Mouse (Mus musculus): ENCODE measurements around the gene Hs3st1. TPM values are rescaled to one million over a fixed set of nuclear protein-coding genes. Genes with fewer than 3 reads are reported as not detected.

The Hs3st1 gene
- polyA plus RNA-seq, 1 experiment from 2014 or later: 0.30 TPM

DNA sequence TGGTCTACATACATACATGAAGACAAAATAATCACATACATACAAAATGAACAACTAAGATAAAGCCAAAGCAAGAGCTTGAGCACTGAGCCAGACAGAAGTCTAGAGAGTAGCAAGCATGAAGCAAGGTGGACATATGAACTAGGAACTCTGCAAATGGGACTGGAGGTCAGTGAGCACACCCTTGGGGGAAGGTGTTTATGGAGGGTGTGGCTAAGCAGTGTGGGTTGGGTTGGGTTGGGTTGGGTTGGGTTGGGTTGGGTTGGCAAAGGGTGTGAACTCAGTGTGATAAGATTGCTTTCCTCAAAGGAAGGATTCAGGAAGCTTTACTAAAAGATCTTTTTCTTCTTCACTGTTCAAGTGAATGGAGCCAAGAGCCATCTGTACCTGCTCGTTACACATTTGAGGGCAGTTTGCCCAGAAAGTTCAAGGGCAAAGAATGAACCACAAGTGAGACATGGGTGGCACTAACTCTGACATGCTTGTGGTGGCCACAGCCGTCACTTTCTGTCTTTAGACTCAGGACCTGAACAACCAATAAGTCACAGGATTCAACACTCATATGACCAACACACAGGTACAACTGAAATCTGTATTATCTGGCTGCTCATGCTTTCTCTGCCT is 137.8 kb downstream of the Hs3st1 start:
- Histone ChIP-seq H3K9me3 (replicated peaks) (no peaks in the 10 kb centered on the region), H3K27ac (no peak overlapping the region), H3K36me3 (no peaks in the 10 kb centered on the region), H3K27me3 (no peaks in the 10 kb centered on the region), H3K4me3 (replicated peaks) (no peak overlapping the region), H3K4me1 (replicated peaks) (no peaks in the 10 kb centered on the region), H3K9ac (no peak overlapping the region), H3K4me2 (no peak overlapping the region)
- ATAC-seq (ENCODE audit: low read depth) (no peak), DNase-seq (no peak)
- WGBS (ENCODE audit: insufficient replicate concordance): 66% methylated on average over 2 of the region's 2 CpGs

DNA sequence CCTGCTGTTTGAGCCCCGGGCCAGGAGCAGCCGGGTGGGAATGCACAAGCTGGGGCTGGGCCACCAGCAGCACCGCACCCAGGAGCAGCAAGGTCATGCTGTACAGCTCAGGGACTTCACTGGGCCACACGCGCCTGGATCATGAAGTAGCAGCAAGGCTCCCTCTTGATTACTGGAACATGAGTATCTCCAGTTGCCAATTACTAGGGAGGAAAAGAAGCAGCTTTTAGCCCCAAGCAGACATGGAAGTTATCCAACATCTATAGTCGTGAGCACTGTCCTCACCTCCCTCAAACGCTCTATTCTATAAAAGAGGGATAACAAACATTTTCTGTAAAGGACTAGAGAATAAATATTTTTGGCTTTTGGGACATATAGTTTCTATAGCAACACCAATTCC is 140.1 kb downstream of the Hs3st1 start:
- H3K9me3 ChIP-seq (replicated peaks): no peaks in the 10 kb centered on the region
- H3K36me3 ChIP-seq: no peaks in the 10 kb centered on the region
- no peak overlapping the region for H3K4me3 ChIP-seq (replicated peaks)
- H3K27me3 ChIP-seq: no peaks in the 10 kb centered on the region
- DNase-seq: no peak
- ATAC-seq (ENCODE audit: low read depth): no peak
- 77% methylated on average over 7 of the region's 7 CpGs for WGBS (ENCODE audit: insufficient replicate concordance)
- no peaks in the 10 kb centered on the region for H3K4me1 ChIP-seq (replicated peaks)
- H3K27ac ChIP-seq: no peak overlapping the region
- no peak overlapping the region for H3K4me2 ChIP-seq
- H3K9ac ChIP-seq: no peak overlapping the region

DNA sequence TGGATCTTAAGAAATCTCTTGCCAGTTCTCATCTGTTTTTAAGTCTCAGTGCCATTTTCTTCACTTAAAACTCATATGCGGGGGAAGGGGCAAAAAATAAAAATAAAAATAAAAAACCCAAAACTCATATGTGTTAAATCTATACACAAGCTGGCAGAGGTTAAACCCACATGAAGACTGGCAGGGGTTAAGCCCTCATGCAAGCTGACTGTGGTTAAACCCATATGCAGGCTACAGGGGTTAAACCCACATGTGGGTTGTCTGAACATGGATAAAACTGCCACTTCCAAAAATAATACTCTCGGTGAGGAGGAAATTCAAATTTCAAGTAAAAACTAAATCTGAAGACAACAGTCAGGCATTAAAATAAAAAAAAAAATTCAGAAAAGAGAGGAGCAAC is 141.7 kb downstream of the Hs3st1 start:
- Histone ChIP-seq H3K4me3 (replicated peaks) (no peak overlapping the region), H3K4me1 (replicated peaks) (no peaks in the 10 kb centered on the region), H3K36me3 (no peaks in the 10 kb centered on the region), H3K27me3 (no peaks in the 10 kb centered on the region), H3K4me2 (no peak overlapping the region), H3K9ac (no peak overlapping the region), H3K9me3 (replicated peaks) (no peaks in the 10 kb centered on the region), H3K27ac (no peak overlapping the region)
- ATAC-seq (ENCODE audit: low read depth): no peak
- 66% methylated on average over 2 of the region's 2 CpGs for WGBS (ENCODE audit: insufficient replicate concordance)
- no peak for DNase-seq

DNA sequence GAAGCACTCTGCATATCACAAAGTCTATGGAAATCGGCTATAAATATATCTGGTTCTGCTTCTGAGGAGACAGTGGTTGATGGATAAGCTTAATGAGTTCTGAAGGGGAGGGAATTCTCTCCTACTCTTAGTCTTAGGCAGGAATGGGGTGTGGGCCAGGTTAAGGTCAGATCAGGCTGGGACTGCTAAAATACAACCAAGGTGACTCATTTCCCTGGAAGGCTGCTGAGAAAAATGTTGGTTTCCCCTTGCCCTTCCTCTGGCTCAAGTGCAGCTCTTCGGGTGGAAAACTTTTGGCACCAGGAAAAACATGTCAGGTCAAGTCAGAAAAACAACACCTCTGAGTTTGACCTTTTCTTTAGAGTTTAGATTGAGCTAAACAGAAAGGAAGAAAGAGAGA is 143.0 kb downstream of the Hs3st1 start:
- DNase-seq: no peak
- Histone ChIP-seq H3K36me3 (no peaks in the 10 kb centered on the region), H3K4me3 (replicated peaks) (no peak overlapping the region), H3K9me3 (replicated peaks) (no peaks in the 10 kb centered on the region), H3K27ac (no peak overlapping the region), H3K27me3 (no peaks in the 10 kb centered on the region), H3K4me2 (no peak overlapping the region), H3K4me1 (replicated peaks) (no peaks in the 10 kb centered on the region), H3K9ac (no peak overlapping the region)
- WGBS (ENCODE audit: insufficient replicate concordance): 41% methylated on average over 2 of the region's 2 CpGs
- no peak for ATAC-seq (ENCODE audit: low read depth)

DNA sequence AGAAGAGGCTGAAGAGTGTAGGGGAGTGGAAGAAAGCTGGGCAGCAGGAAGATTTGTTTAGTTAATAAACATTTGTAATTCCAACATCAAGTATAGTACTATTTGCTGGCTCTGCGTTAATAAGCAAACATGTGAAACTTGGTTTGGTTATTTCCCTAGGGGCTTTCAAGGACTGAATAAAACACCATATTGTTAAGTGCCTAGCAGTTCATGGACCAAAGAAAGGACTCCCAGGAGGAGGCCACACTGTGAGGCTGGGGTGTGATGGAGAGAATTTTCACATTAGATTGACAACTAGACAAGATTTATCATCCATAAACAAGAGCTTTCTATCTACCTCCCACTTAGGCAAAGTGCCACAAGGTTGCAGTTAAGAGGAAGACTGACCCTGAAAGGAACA is 147.0 kb downstream of the Hs3st1 start:
- H3K9ac ChIP-seq: no peak overlapping the region
- no peak for DNase-seq
- H3K9me3 ChIP-seq (replicated peaks): no peaks in the 10 kb centered on the region
- H3K27me3 ChIP-seq: no peaks in the 10 kb centered on the region
- no peak for ATAC-seq (ENCODE audit: low read depth)
- H3K27ac ChIP-seq: no peak overlapping the region
- no peak overlapping the region for H3K4me2 ChIP-seq
- WGBS (ENCODE audit: insufficient replicate concordance): 70% methylated on average over 1 of the region's 1 CpGs
- H3K4me3 ChIP-seq (replicated peaks): no peak overlapping the region
- no peaks in the 10 kb centered on the region for H3K36me3 ChIP-seq
- no peaks in the 10 kb centered on the region for H3K4me1 ChIP-seq (replicated peaks)

DNA sequence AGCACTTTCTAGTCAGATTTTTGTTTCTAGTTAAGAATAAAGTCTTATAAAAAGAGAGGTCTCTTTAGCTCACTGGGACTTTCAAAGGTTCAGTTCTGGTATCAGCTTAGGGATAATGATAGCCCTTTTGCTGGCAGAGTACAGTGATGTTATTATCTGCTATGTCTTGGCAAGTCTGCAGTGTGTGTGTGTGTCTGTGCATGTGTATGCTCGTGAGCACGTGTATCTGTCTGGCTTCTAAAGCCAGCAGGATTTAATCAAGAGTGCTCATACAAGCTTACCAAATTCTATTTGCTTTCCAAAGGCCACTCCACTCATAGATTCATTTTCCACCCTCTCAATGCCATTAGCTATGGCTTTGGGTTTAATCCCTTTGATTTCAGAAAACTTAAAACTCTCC is 160.5 kb downstream of the Hs3st1 start:
- WGBS (ENCODE audit: insufficient replicate concordance): 52% methylated on average over 2 of the region's 2 CpGs
- H3K27ac ChIP-seq: no peak overlapping the region

More for the DNA sequence above, 160.5 kb downstream of the Hs3st1 start:
- H3K4me2 ChIP-seq: no peak overlapping the region
- ATAC-seq (ENCODE audit: low read depth): no peak
- H3K9me3 ChIP-seq (replicated peaks): no peaks in the 10 kb centered on the region
- H3K27me3 ChIP-seq: no peaks in the 10 kb centered on the region
- DNase-seq: no peak
- no peaks in the 10 kb centered on the region for H3K36me3 ChIP-seq
- H3K4me1 ChIP-seq (replicated peaks): no peaks in the 10 kb centered on the region
- no peak overlapping the region for H3K4me3 ChIP-seq (replicated peaks)
- no peak overlapping the region for H3K9ac ChIP-seq
